Mouse (Mus musculus) heart, postnatal 10 days (tissue): ENCODE measurements at regions not wholly inside any gene's neighbourhood (a gene's known extent, or its start where the extent isn't known, plus 50 kb on each side); places are given as distances from the start of the nearest gene placed in this dataset.

Source experiments
- DNase-seq, 2 experiments: peaks; one replicate each; pipeline ENCODE4 v3.0.0; 2021
- intact Hi-C: fragments of 180-260 bp; cut with DNase I; formaldehyde crosslinking; loops from one replicate; pipeline ENCODE4 v1.15.1; 2025

DNA sequence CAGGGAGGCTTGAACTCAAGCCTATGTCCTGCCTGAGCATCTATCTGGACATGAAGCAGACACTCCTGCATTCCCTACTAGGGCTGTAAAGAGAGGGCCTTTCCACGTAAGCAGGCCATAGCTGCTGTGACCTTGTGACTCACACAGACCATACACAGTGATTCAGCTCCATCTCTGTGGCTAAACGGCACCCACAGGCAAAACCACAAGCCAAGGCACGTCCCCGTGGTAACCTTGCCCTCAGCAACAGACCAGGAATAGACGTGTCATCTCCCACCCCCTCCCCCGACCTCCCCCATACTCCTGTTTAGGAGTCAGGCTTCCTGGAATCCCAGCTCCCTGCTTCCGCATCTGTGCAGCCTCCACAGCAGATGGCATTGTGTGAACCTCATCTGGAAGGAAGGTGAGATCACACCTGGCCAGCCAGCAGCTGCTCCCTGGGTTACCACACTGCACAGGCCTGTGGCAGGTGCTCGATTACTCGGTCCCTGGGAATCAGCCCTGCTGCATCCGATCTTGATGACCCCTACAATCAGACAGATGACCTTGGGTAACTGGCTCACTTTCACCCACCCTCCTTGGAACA, 79.2 kb upstream of the Hand1 start:
- DNase-seq = no peak
- intact Hi-C loops = no loop called here

DNA sequence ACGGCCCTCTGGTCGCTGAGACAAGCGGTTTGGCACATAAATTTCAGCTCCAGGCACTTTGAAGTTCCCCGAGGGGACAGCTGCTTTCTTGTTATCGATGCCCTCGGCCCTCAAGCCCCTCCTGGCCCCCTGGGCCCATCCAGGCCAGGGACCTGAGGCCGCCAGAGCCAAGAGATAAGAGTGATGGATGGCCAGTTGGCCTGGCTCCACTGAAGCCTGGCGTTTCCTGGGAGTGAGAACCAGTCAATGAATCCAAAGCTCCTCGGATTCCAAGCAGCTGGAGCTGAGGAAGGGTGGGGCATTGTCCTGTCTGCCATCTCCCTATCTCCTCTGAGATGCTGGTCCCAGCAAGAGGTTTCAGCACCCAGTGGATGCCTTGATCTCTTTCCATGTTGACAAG, 71.6 kb upstream of the Hand1 start:
- DNase-seq = no peak
- intact Hi-C loops = no loop called here

DNA sequence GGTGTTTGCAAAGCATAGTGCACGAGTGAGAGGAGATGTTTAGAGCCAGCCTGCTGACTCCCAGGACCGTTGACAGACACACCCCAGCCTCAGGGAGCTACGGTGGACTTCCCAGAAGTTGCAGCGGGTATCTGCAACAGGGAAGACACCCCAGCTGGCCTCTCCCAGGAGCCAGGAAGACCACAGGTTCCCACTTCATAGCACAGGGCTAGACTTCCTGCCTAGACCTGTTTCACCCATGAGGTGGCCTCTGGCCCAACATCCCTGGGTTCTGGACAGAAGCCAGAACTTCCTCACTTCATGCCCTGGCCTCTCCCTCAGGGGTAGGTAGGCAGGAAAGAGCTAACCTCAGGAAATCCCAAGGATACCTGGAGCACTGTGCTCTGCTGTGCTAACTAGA, 66.7 kb upstream of the Hand1 start:
- intact Hi-C loops = no loop called here
- no peak for DNase-seq

DNA sequence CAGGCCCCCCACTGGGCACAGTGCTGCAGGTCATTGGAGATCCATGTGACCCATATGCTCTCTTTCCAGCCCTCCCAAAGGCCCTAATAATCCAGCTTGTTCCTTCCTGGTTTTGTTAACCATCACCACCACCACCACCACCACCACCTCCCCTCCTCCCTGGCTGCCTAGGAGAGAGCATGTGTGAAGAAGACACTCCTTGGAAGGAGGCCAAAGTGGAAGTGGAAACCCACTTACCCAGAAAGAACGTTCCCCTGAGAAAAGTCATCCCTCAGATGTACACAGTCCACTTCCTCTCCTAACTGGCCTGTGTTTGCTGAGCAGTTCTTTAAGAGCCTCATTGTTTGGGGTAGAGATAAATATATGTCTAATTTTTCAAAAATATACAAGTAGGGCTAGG, 62.9 kb upstream of the Hand1 start:
- intact Hi-C loops = no loop called here

DNA sequence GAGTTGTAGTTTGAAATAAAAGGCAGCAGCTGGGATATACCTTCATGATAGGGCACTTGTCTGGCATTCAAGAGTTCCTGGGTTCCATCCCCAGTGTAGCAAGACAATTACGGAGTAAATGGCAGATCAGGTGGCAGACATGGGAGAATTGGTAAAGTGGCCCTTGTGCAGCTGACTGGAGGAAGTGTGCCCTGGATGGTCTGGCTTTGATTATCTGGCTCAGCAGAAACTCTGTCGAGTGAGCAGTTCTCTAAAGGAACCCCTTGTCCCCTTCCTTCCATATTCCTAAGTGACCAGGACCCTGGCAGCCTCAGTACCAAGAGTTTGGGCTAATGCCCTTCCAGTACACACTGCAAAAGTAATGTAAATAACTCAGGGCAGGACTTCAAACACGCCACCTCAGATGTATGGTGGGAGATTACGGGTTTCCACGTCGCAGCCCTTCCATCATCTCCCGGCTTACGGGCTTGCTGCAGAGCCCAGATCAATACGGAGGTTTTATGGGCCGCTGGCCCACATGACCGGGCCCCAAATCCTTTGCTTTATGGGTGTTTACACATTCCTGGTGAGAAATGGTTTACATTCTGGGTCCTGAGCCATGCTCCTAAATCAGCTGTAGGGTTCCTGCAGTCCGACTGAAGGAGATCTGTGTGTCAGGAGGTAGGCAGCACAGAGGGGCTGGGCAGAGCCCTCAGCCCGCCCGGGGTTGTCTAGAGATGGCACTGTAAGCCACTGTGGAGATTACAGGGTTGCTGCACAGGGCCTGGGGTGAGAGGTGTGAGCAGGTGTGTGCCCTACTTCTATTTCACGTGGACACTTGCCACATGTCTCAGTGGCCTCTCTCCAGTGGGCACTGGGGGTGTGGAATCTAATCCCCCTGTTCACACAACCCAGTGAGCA, 50.4 kb upstream of the Hand1 start:
- intact Hi-C loops = no loop called here
- DNase-seq = no peak

More for the DNA sequence above, 62.9 kb upstream of the Hand1 start:
- no peak for DNase-seq
